Mouse (Mus musculus) CD4-positive, CD25-positive, alpha-beta regulatory T cell, adult 4 months (primary cell): ENCODE results near the gene Rbm6. TPM values are rescaled to one million over a fixed set of nuclear protein-coding genes. Genes with fewer than 3 reads are reported as not detected.

ENCODE experiments used
- ATAC-seq: one replicate; pipeline ENCODE4 v1.8.0; 2017
- polyA plus RNA-seq, 2 experiments: library from polyadenylated mRNA; unstranded; fragments of 100-300 nt; shearing (Covaris generic); gene quantifications; one replicate each; pipeline ENCODE4 v1.2.1; 2017

Rbm6 gene
- polyA plus RNA-seq, 2 experiments from 2014 or later, result 98.3 to 137 TPM

- no peak for ATAC-seq
These were observed 125.7 kb downstream of the Rbm6 start for GRCm38 (mm10) chr9:107747310-107747709.

- ATAC-seq, result no peak
These were observed 126.4 kb downstream of the Rbm6 start for GRCm38 (mm10) chr9:107746679-107747078.

GRCm38 (mm10) chr9:107744061-107744460 is 129.0 kb downstream of the Rbm6 start:
- no peak for ATAC-seq

GRCm38 (mm10) chr9:107738841-107739202 is 134.2 kb downstream of the Rbm6 start:
- no peak for ATAC-seq

- peak; percentile 64 for ATAC-seq
These were observed 134.8 kb downstream of the Rbm6 start for GRCm38 (mm10) chr9:107738020-107738840.

- peak; percentile 63 for ATAC-seq
These were observed 136.9 kb downstream of the Rbm6 start for GRCm38 (mm10) chr9:107736185-107736485.

- ATAC-seq, result no peak
These were observed 137.5 kb downstream of the Rbm6 start for GRCm38 (mm10) chr9:107735356-107736184.

GRCm38 (mm10) chr9:107734567-107734971 is 138.5 kb downstream of the Rbm6 start:
- no peak for ATAC-seq

GRCm38 (mm10) chr9:107729709-107730108 is 143.3 kb downstream of the Rbm6 start:
- ATAC-seq, result no peak

- no peak for ATAC-seq
These were observed 143.9 kb downstream of the Rbm6 start for GRCm38 (mm10) chr9:107728919-107729670.

GRCm38 (mm10) chr9:107727041-107727440 is 146.0 kb downstream of the Rbm6 start:
- ATAC-seq, result no peak

GRCm38 (mm10) chr9:107724796-107725195 is 148.2 kb downstream of the Rbm6 start:
- no peak for ATAC-seq

GRCm38 (mm10) chr9:107723794-107724531 is 149.1 kb downstream of the Rbm6 start:
- ATAC-seq, result no peak

Other genes with a start within 250 kb of the Rbm6 start
- 100 to 1,000 TPM; 120 to 139 TPM for gene Gnai2, start 237.9 kb downstream of the Rbm6 start, polyA plus RNA-seq
- not detected for gene Slc38a3, start 203.7 kb downstream of the Rbm6 start, polyA plus RNA-seq
- gene Gnat1, start 193.5 kb downstream of the Rbm6 start, polyA plus RNA-seq, result 1 to 10 TPM in 1 of 2 experiments, not detected in 1; 1.6 TPM
- not detected for gene Sema3f, start 162.8 kb downstream of the Rbm6 start, polyA plus RNA-seq
- 100 to 1,000 TPM; 280 to 324 TPM for gene Rbm5, start 102.2 kb downstream of the Rbm6 start, polyA plus RNA-seq
- gene Mon1a, start 14.9 kb upstream of the Rbm6 start, polyA plus RNA-seq, result 10 to 100 TPM; 12.8 to 15.4 TPM
- gene Mst1r, start 33.6 kb upstream of the Rbm6 start, polyA plus RNA-seq, result not detected
- not detected for gene Actl11, start 55.2 kb upstream of the Rbm6 start, polyA plus RNA-seq
- gene Camkv, start 62.4 kb upstream of the Rbm6 start, polyA plus RNA-seq, result not detected
- 1 to 10 TPM; 2.4 to 5.1 TPM for gene Traip, start 76.9 kb upstream of the Rbm6 start, polyA plus RNA-seq
- 100 to 1,000 TPM; 184 to 299 TPM for gene Uba7, start 102.3 kb upstream of the Rbm6 start, polyA plus RNA-seq
- not detected for gene Gm20661, start 109.8 kb upstream of the Rbm6 start, polyA plus RNA-seq
- gene Inka1, start 112.6 kb upstream of the Rbm6 start, polyA plus RNA-seq, result under 1 TPM; 0.63 to 0.87 TPM
- gene Cdhr4, start 119.3 kb upstream of the Rbm6 start, polyA plus RNA-seq, result 1 to 10 TPM in 1 of 2 experiments, under 1 TPM in 1; 0.39 to 1.8 TPM
- gene Gm20662, start 123.1 kb upstream of the Rbm6 start, polyA plus RNA-seq, result not detected
- gene Ip6k1, start 129.3 kb upstream of the Rbm6 start, polyA plus RNA-seq, result 100 to 1,000 TPM in 1 of 2 experiments, 10 to 100 TPM in 1; 65.9 to 118 TPM
- gene Gmppb, start 176.0 kb upstream of the Rbm6 start, polyA plus RNA-seq, result 10 to 100 TPM; 18.0 to 25.0 TPM
- gene Amigo3, start 179.9 kb upstream of the Rbm6 start, polyA plus RNA-seq, result 1 to 10 TPM; 2.0 to 2.8 TPM
- 1 to 10 TPM; 1.4 to 1.5 TPM for gene Mst1, start 207.2 kb upstream of the Rbm6 start, polyA plus RNA-seq
- gene Rnf123, start 210.1 kb upstream of the Rbm6 start, polyA plus RNA-seq, result 10 to 100 TPM; 68.1 to 87.9 TPM
- 10 to 100 TPM; 52.2 to 70.5 TPM for gene Apeh, start 221.4 kb upstream of the Rbm6 start, polyA plus RNA-seq